Mouse (Mus musculus) limb, embryonic 15.5 days (tissue): ENCODE measurements around the gene Aurka. TPM values are rescaled to one million over a fixed set of nuclear protein-coding genes. Genes with fewer than 3 reads are reported as not detected.

Experiments used
- ATAC-seq: fragments of 200-750 bp; cut with Nextera tagmentation; 2 replicates; pipeline ENCODE4 v1.8.0; 2017; ENCODE audit warnings: low read depth, moderate TSS enrichment; ENCODE audit not compliant: insufficient number of reproducible peaks, low FRiP score, low TSS enrichment
- H3K27ac ChIP-seq: fragments of 300-500 bp; sonication (generic); 2 replicates; pipeline ENCODE4 v1.5.1; 2015; ENCODE audit warnings: moderate library complexity, mild to moderate bottlenecking, inconsistent platforms
- H3K27me3 ChIP-seq: fragments of 300-500 bp; sonication (generic); 2 replicates; pipeline ENCODE4 v1.6.1; 2015; ENCODE audit warnings: inconsistent platforms
- H3K36me3 ChIP-seq: fragments of 300-500 bp; sonication (generic); 2 replicates; pipeline ENCODE4 v1.6.1; 2015; ENCODE audit warnings: inconsistent platforms
- H3K4me1 ChIP-seq: fragments of 300-500 bp; sonication (generic); 2 replicates; pipeline ENCODE4 v1.6.1; 2015; ENCODE audit warnings: inconsistent platforms
- H3K4me2 ChIP-seq: fragments of 300-500 bp; sonication (generic); 2 replicates; pipeline ENCODE4 v1.6.1; 2015; ENCODE audit warnings: mild to moderate bottlenecking, inconsistent platforms
- H3K4me3 ChIP-seq: fragments of 300-500 bp; sonication (generic); 2 replicates; pipeline ENCODE4 v1.5.1; 2015; ENCODE audit warnings: mild to moderate bottlenecking, inconsistent platforms
- H3K9ac ChIP-seq: fragments of 300-500 bp; sonication (generic); 2 replicates; pipeline ENCODE4 v1.6.1; 2015; ENCODE audit warnings: inconsistent platforms
- H3K9me3 ChIP-seq: fragments of 300-500 bp; sonication (generic); 2 replicates; pipeline ENCODE4 v1.6.1; 2016; ENCODE audit warnings: inconsistent platforms
- WGBS: fragments of 180-500 bp; shearing (Covaris S2); methylation state at CpG from one replicate; pipeline ENCODE4 v1.1.7; 2015; 5-methylcytosine and 5-hydroxymethylcytosine counted together
- polyA plus RNA-seq: library from polyadenylated mRNA; unstranded; fragments of >200 nt; fragmentation: Nextera tagmentation; extraction: Ambion mirVana; gene quantifications from 2 replicates; pipeline ENCODE4 v1.2.1, GENCODE M21; 2015

Aurka gene
- polyA plus RNA-seq, 1 experiment from 2014 or later, result 73.6 TPM

GRCm38 (mm10) chr2:172346933-172347611 is 23.3 kb downstream of the Aurka start:
- no peak for ATAC-seq
- 65% methylated on average over 8 of the region's 8 CpGs for WGBS
- peaks cover 24% of the 10 kb centered on the region for H3K4me1 ChIP-seq

DNA sequence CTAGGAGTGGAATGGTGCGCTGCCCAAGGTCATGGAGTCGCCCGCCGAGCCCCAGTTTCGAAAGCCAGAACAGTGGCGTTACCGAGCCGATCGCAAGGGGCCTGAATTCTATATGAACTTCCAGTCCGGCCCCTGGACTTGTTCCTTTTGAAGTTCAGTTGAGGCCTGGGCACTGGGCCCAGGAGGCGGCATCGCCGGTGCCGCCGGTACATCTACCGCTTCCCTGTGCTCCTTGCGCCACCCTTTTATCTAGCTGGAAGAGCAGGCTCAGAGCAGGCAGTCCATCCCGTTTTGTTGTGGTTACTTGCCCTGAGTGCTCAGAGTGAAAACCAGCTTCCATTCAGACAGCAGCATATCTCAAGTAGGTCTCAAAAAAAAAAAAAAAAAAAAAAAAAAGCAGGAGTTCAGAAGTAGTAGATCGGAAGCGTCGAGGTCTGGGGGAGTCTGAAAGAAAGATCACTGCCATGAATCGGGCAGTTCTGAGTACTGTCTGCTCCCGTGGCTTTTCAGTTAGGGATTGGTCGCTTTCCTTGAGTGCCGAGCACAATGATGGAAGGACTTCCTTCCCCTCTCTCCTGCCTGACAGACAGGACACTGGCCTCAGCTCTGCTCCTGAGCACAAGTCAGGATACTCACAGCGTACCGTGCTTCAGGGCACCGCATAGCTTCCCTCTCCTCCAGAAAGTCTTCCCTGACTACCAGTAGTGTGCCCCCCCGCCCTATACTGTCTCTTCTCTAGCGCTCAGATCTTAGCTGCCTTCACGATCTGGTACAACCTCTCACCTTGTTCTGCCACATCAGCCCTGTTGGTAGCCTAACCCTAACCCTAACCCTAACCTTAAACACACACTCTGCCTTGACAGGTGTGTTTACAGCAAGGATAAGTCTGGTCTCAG is 24.1 kb downstream of the Aurka start:
- no peak for ATAC-seq
- 0 out of 2 replicates have a peak, but pooled peaks cover 2% of the 10 kb centered on the region for H3K9me3 ChIP-seq
- peak overlapping the region; percentile 95 for H3K4me2 ChIP-seq
- no peaks in the 10 kb centered on the region for H3K36me3 ChIP-seq
- 9% methylated on average over 31 of the region's 31 CpGs for WGBS
- no peak overlapping the region; the same call in 1 of the 2 replicates for H3K9ac ChIP-seq
- H3K4me1 ChIP-seq, result peaks cover 24% of the 10 kb centered on the region
- 0 out of 2 replicates have a peak overlapping the region, but pooled peaks have one; percentile 51 for H3K27ac ChIP-seq
- no peaks in the 10 kb centered on the region for H3K27me3 ChIP-seq
- peak overlapping the region; percentile 64 for H3K4me3 ChIP-seq

More at GRCm38 (mm10) chr2:172346933-172347611, 23.3 kb downstream of the Aurka start:
- Histone ChIP-seq H3K9me3 (0 out of 2 replicates have a peak, but pooled peaks cover 2% of the 10 kb centered on the region), H3K36me3 (no peaks in the 10 kb centered on the region), H3K9ac (no peak overlapping the region), H3K4me3 (no peak overlapping the region), H3K27ac (no peak overlapping the region), H3K27me3 (no peaks in the 10 kb centered on the region), H3K4me2 (no peak overlapping the region)

DNA sequence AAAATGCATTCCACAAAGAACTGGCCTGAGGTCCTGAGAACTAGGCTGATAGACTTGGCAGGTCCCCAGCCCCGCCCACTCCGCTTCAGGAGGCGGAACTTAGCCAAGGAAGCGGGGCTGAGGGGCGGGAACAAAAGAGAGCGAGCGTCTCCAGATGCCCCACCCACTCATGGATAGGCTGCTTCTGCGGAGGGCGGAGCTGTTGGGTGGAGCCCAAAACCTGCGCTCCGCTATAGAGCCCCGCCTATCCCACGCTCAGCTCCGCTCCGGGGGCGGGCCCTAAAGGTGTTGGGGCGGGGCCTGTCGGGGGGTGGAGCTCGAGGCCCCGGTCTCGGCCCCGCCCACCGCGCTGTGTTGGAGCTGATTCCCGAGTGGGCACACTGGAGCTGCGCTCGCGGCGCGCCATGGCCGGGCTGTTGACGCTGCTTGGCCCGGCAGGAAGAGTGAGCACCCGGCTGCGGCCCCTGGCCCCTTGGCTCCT is 25.0 kb downstream of the Aurka start, which contains the start of gene Fam210b:
Gene Fam210b, plus strand, starts transcription at position 308 of the 481 bp plus-strand sequence.
- Histone ChIP-seq H3K4me3 (peak within 1 kb of the TSS; percentile 64), H3K9ac (peak within 1 kb of the TSS; percentile 44; the same call in 1 of the 2 replicates), H3K4me2 (peak within 1 kb of the TSS; percentile 95), H3K27me3 (no peaks in the 10 kb centered on the region), H3K36me3 (no peaks in the 10 kb centered on the region), H3K9me3 (0 out of 2 replicates have a peak, but pooled peaks cover 2% of the 10 kb centered on the region), H3K4me1 (peaks cover 24% of the 10 kb centered on the region), H3K27ac (peak within 1 kb of the TSS; percentile 67)
- peak; percentile 97 for ATAC-seq
- WGBS, result under 1% methylated on average over 35 of the region's 35 CpGs

- Histone ChIP-seq H3K36me3 (no peaks in the 10 kb centered on the region), H3K27me3 (no peaks in the 10 kb centered on the region), H3K9ac (no peak overlapping the region), H3K4me3 (peak overlapping the region; percentile 64), H3K4me1 (peaks cover 24% of the 10 kb centered on the region), H3K27ac (peak overlapping the region; percentile 67), H3K4me2 (peak overlapping the region; percentile 95), H3K9me3 (0 out of 2 replicates have a peak, but pooled peaks cover 2% of the 10 kb centered on the region)
- no peak for ATAC-seq
- WGBS, result 27% methylated on average over 5 of the region's 5 CpGs
Observed at GRCm38 (mm10) chr2:172344669-172345068, 25.7 kb downstream of the Aurka start.

- H3K27ac ChIP-seq, result no peak overlapping the region
Observed at GRCm38 (mm10) chr2:172343751-172344150, 26.6 kb downstream of the Aurka start.

GRCm38 (mm10) chr2:172341606-172342005 is 28.7 kb downstream of the Aurka start:
- H3K4me2 ChIP-seq, result no peak overlapping the region
- H3K9ac ChIP-seq, result no peak overlapping the region
- H3K4me1 ChIP-seq, result peaks cover 20% of the 10 kb centered on the region
- no peaks in the 10 kb centered on the region for H3K36me3 ChIP-seq
- no peak overlapping the region for H3K4me3 ChIP-seq
- no peak overlapping the region for H3K27ac ChIP-seq
- ATAC-seq, result no peak
- H3K27me3 ChIP-seq, result no peaks in the 10 kb centered on the region
- 55% methylated on average over 5 of the region's 5 CpGs for WGBS
- H3K9me3 ChIP-seq, result 0 out of 2 replicates have a peak, but pooled peaks cover 2% of the 10 kb centered on the region

More at GRCm38 (mm10) chr2:172343751-172344150, 26.6 kb downstream of the Aurka start:
- no peaks in the 10 kb centered on the region for H3K36me3 ChIP-seq
- ATAC-seq, result no peak
- H3K4me3 ChIP-seq, result no peak overlapping the region
- no peak overlapping the region for H3K4me2 ChIP-seq
- 72% methylated on average over 7 of the region's 7 CpGs for WGBS
- no peaks in the 10 kb centered on the region for H3K27me3 ChIP-seq
- H3K9me3 ChIP-seq, result 0 out of 2 replicates have a peak, but pooled peaks cover 2% of the 10 kb centered on the region
- H3K9ac ChIP-seq, result no peak overlapping the region
- peaks cover 24% of the 10 kb centered on the region for H3K4me1 ChIP-seq

DNA sequence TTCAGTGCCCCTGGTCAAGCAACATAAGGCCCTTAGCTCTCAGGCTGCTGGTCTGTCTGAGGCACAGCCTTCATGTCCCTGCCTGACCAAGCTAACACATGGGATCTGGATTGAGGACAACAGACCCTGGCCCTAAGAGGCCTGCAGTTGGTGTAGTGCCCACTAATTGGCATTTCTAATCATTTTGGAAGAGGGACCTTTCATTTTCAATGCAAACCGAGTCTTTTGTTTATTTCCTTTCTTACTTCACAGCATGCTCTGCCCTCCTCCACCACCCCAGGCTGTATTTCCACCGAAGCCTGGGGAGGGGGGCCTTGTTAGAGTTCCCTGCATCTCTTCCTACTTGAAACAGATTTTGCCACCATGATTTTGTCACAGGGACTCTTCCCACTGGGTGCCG is 29.4 kb downstream of the Aurka start:
- Histone ChIP-seq H3K27ac (no peak overlapping the region), H3K36me3 (no peaks in the 10 kb centered on the region), H3K9ac (no peak overlapping the region), H3K4me2 (no peak overlapping the region), H3K4me3 (no peak overlapping the region), H3K9me3 (0 out of 2 replicates have a peak, but pooled peaks cover 2% of the 10 kb centered on the region), H3K27me3 (no peaks in the 10 kb centered on the region), H3K4me1 (peaks cover 14% of the 10 kb centered on the region)
- no peak for ATAC-seq
- WGBS, result 51% methylated on average over 3 of the region's 3 CpGs

DNA sequence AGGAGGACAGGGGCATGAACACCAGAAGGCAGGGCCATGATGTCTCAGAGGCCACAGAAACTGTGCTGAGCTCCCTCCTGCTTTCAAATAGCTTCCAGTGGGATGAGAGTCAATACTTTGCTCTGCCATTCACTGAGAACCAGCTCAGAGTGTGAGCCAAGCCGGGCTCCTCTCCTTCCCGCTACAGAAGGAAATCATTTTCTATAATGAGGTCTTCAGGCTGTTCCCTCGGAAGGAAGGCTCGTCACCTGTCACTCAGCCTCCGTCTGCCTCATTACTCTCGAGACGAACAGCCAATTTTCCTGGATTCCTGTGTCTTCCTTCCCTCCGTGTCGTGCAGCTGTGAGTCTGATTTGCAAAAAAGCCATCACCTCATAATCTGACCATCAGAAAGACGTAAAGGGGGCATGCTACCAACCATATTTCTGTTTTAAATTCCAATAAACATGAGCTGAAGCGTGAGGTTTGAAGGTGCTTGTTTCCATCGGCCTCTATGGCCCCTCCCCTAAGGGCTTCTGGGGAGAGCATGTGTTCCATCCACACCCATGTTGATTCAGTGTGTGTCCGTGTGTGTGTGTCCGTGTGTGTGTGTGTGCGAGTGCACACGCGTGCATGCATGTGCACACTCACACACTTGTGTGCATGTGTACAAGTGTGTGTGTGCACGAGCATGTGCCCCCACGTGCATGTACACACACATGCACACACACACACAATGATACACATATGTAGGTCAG is 32.0 kb downstream of the Aurka start:
- H3K4me3 ChIP-seq, result no peak overlapping the region
- WGBS, result 49% methylated on average over 19 of the region's 19 CpGs
- no peak overlapping the region for H3K9ac ChIP-seq
- 0 out of 2 replicates have a peak, but pooled peaks cover 2% of the 10 kb centered on the region for H3K9me3 ChIP-seq
- H3K4me2 ChIP-seq, result no peak overlapping the region
- no peak overlapping the region for H3K27ac ChIP-seq
- no peaks in the 10 kb centered on the region for H3K4me1 ChIP-seq
- no peak for ATAC-seq
- H3K27me3 ChIP-seq, result no peaks in the 10 kb centered on the region
- H3K36me3 ChIP-seq, result no peaks in the 10 kb centered on the region

DNA sequence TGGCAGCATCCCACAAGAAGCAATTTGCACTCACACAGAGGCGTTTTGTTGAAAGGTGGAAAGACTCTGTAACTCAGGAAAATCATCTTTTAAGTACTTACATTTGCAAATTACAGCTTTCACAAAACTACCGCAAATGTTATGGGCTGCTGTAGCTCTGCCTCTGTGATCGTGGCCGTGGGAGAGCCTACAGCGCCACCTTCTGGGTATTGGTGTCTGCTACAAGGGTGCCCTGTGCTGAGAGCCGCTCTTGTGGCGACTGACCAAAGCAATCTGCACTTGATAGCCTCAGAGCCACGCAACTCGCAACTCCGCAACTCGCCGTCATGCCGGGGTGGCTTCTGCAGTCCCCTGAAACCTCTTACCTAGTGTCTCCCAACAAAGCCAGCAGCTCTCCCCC is 41.2 kb downstream of the Aurka start:
- Histone ChIP-seq H3K27ac (no peak overlapping the region), H3K9ac (no peak overlapping the region), H3K4me2 (no peak overlapping the region), H3K36me3 (no peaks in the 10 kb centered on the region), H3K9me3 (no peaks in the 10 kb centered on the region), H3K4me1 (no peaks in the 10 kb centered on the region), H3K4me3 (no peak overlapping the region), H3K27me3 (peaks cover 29% of the 10 kb centered on the region)
- no peak for ATAC-seq
- 6% methylated on average over 13 of the region's 13 CpGs for WGBS

DNA sequence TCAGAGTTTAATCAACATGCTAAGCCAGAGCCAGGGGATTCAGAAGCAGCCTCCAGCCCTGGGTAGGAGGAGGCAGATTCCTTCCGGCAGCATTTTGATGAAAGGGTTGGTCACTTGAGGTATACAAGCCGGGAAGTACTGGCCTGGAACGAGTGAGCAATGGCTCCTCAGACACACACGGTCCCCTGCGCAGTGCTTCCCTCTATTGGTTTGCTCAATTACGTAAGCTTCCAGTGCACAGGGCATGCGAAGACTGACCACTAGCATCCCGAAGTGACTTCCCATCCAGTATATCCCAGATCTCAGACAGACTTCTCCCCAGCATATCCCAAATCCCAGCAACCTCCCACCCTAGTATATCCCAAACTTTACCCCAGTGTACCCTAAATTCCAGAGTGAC is 42.1 kb downstream of the Aurka start:
- H3K4me2 ChIP-seq, result no peak overlapping the region
- H3K4me1 ChIP-seq, result no peaks in the 10 kb centered on the region
- no peak overlapping the region for H3K4me3 ChIP-seq
- no peaks in the 10 kb centered on the region for H3K36me3 ChIP-seq
- WGBS, result 56% methylated on average over 8 of the region's 8 CpGs
- H3K9ac ChIP-seq, result no peak overlapping the region
- H3K9me3 ChIP-seq, result no peaks in the 10 kb centered on the region
- no peak overlapping the region for H3K27ac ChIP-seq
- peaks cover 29% of the 10 kb centered on the region for H3K27me3 ChIP-seq
- no peak for ATAC-seq

DNA sequence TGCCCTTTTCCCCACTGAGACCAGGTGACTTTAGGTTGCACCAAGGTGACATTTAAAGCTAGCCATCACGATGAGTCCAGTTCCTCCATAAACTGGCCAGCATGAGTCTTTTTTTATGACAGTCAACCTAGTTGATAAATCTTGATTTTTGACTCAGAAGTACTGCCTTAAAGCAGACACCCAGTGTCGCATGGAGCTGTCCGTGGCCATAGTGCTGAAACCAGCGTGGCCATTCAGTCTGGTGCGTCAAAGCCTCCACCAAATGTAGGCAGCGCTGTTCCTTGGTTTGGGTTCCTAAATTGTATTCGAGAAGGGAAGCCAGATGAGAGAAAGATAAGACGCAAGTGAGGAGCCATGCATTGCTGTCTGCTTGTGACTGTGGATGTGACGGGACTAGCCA is 49.5 kb downstream of the Aurka start:
- no peaks in the 10 kb centered on the region for H3K27me3 ChIP-seq
- H3K27ac ChIP-seq, result no peak overlapping the region
- no peak overlapping the region for H3K4me3 ChIP-seq
- no peak overlapping the region for H3K4me2 ChIP-seq
- no peaks in the 10 kb centered on the region for H3K4me1 ChIP-seq
- ATAC-seq, result no peak
- H3K9me3 ChIP-seq, result no peaks in the 10 kb centered on the region
- H3K36me3 ChIP-seq, result no peaks in the 10 kb centered on the region
- WGBS, result 14% methylated on average over 9 of the region's 9 CpGs
- H3K9ac ChIP-seq, result no peak overlapping the region
